Mouse (Mus musculus) midbrain, embryonic 11.5 days (tissue): ENCODE measurements at regions not wholly inside any gene's neighbourhood (a gene's known extent, or its start where the extent isn't known, plus 50 kb on each side); places are given as distances from the start of the nearest gene placed in this dataset.

Source experiments
- ATAC-seq: fragments of 200-750 bp; cut with Nextera tagmentation; 2 replicates; pipeline ENCODE4 v1.8.0; 2017; ENCODE audit warnings: moderate TSS enrichment, moderate library complexity; ENCODE audit not compliant: low FRiP score
- DNase-seq: peaks from one replicate; pipeline ENCODE4 v3.0.0; 2015; ENCODE audit warnings: low spot score; ENCODE audit errors: missing footprints
- H3K27ac ChIP-seq: fragments of 300-500 bp; sonication (generic); 2 replicates; pipeline ENCODE4 v1.5.1; 2014; ENCODE audit warnings: low read depth, low read length
- H3K27me3 ChIP-seq: fragments of 300-500 bp; sonication (generic); 2 replicates; pipeline ENCODE4 v1.6.1; 2014; ENCODE audit warnings: mild to moderate bottlenecking, low read length, moderate library complexity, mixed read lengths; ENCODE audit not compliant: control insufficient read depth, insufficient read depth
- H3K36me3 ChIP-seq: fragments of 300-500 bp; sonication (generic); 2 replicates; pipeline ENCODE4 v1.6.1; 2014; ENCODE audit warnings: mild to moderate bottlenecking, low read length, moderate library complexity, mixed read lengths; ENCODE audit not compliant: control insufficient read depth, insufficient read depth
- H3K4me1 ChIP-seq: fragments of 300-500 bp; sonication (generic); 2 replicates; pipeline ENCODE4 v1.6.1; 2014; ENCODE audit warnings: low read length; ENCODE audit not compliant: control insufficient read depth, insufficient read depth
- H3K4me2 ChIP-seq: fragments of 300-500 bp; sonication (generic); 2 replicates; pipeline ENCODE4 v1.6.1; 2014; ENCODE audit warnings: mild to moderate bottlenecking, moderate library complexity
- H3K4me3 ChIP-seq: fragments of 300-500 bp; sonication (generic); 2 replicates; pipeline ENCODE4 v1.5.1; 2014; ENCODE audit warnings: low read depth, low read length
- H3K9ac ChIP-seq: fragments of 300-500 bp; sonication (generic); 2 replicates; pipeline ENCODE4 v1.6.1; 2014; ENCODE audit warnings: low read length
- H3K9me3 ChIP-seq: fragments of 300-500 bp; sonication (generic); 2 replicates; pipeline ENCODE4 v1.6.1; 2016; ENCODE audit warnings: low read length; ENCODE audit not compliant: control insufficient read depth
- WGBS: fragments of 180-500 bp; shearing (Covaris S2); extraction: QIAGEN DNeasy Blood & Tissue Kit; methylation state at CpG from one replicate; pipeline ENCODE4 v1.1.7; 2014; 5-methylcytosine and 5-hydroxymethylcytosine counted together

DNA sequence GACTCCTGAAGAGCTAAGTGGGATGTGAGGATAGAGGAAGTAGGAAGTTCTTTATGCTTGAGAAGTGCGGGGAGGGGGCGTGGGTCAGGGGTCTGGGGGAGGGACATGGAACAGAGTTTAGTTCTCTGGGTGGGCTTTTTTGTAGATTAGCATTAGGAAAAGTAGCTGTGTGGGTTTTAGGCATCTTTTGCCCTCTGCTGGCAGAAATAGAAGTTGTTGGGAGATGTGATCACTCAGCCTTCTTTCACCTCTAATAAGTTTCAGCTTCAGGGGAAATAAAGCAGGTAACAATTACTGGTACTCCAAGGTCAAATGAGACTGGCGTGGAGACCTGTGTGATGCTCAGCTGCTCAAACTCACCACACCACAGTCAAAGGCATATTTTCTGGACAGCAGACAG is 672.5 kb upstream of the 2610301B20Rik start:
- H3K36me3 ChIP-seq, result no peaks in the 10 kb centered on the region
- ATAC-seq (0 out of 2 replicates have a peak, but pooled peaks have one; percentile 48), DNase-seq (no peak)
- H3K27ac ChIP-seq, result no peak overlapping the region
- WGBS, result 60% methylated on average over 3 of the region's 3 CpGs
- no peaks in the 10 kb centered on the region for H3K4me1 ChIP-seq
- H3K9ac ChIP-seq, result no peak overlapping the region
- no peaks in the 10 kb centered on the region for H3K27me3 ChIP-seq
- no peaks in the 10 kb centered on the region for H3K9me3 ChIP-seq
- H3K4me3 ChIP-seq, result no peak overlapping the region
- no peak overlapping the region for H3K4me2 ChIP-seq

DNA sequence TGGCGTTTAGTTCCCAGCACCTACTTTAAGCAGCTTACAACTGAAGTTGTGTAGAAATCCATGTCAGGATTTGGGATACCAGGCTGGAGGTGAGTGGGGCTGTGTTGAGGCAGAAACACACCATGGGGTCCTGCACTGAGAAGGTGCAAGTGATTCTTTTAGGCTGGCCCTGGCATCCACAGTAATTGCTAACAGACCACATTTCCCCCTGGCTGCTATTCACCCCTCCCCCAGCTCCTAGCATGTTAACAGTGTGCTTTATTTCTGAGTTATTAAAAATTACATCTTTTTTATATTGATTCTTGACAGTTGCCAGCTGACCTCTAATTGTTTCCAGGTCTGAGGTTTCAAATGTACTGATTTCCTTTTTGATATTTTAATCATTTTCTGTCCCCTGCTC is 670.1 kb upstream of the 2610301B20Rik start:
- no peak for ATAC-seq
- WGBS, result 92% methylated on average over 1 of the region's 1 CpGs
- DNase-seq, result no peak

DNA sequence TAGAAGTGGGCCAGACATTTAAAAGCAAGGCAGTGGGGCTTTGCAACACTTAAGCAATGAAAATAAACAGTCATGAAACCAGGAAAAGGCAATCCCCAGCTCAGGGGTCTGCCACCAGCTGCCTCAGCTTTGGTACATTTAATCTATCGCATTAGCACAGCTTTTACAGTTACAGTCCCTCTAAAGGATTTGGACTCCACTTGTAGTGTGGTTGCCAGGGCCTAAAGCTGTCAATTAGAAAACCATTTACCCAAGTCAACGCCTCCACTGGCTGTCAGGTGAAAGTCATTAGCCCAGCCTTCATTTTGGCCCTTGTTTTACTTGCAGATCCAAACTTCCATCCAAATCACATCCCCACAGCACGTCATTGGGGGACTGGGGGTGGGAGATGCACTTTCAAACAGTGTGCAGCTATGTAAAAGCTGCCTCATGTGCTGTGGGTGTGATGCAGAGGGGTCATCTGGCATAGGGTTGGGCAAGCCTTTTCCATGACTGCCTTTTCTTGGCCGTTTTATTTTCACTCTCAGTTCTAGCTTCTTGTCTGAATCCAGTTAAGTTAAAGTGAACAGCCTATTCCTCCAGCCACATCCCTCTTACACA is 664.9 kb upstream of the 2610301B20Rik start:
- no peaks in the 10 kb centered on the region for H3K27me3 ChIP-seq
- H3K27ac ChIP-seq, result no peak overlapping the region
- H3K9ac ChIP-seq, result no peak overlapping the region
- no peaks in the 10 kb centered on the region for H3K36me3 ChIP-seq
- no peak overlapping the region for H3K4me3 ChIP-seq
- H3K9me3 ChIP-seq, result no peaks in the 10 kb centered on the region
- DNase-seq (no peak), ATAC-seq (no peak)
- H3K4me2 ChIP-seq, result no peak overlapping the region
- no peaks in the 10 kb centered on the region for H3K4me1 ChIP-seq
- 68% methylated on average over 4 of the region's 4 CpGs for WGBS

More for the DNA sequence above, 670.1 kb upstream of the 2610301B20Rik start:
- Histone ChIP-seq H3K4me1 (no peaks in the 10 kb centered on the region), H3K4me2 (no peak overlapping the region), H3K9ac (no peak overlapping the region), H3K27me3 (no peaks in the 10 kb centered on the region), H3K4me3 (no peak overlapping the region), H3K9me3 (no peaks in the 10 kb centered on the region), H3K27ac (no peak overlapping the region), H3K36me3 (no peaks in the 10 kb centered on the region)

DNA sequence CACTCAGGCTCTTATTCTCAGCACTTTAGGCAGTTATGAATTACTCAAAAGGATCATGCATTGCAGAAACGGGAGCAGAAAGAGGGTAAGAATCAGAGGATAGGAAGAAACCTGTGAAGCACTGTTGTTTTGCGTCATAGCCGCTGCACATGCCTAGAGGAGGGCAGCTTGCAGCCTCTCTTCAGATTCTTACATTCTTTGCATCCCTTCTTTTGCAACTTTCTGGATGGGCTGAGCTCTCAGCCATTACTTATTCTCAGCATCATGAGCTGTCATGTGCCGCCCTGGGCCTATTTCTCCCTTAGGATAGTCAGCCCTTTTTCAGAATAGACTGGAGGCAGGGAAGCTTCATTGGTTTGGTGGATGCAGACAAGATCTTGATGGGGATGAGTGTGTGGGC is 663.0 kb upstream of the 2610301B20Rik start:
- Histone ChIP-seq H3K4me1 (no peaks in the 10 kb centered on the region), H3K27ac (no peak overlapping the region), H3K4me2 (no peak overlapping the region), H3K9me3 (no peaks in the 10 kb centered on the region), H3K9ac (no peak overlapping the region), H3K27me3 (no peaks in the 10 kb centered on the region), H3K4me3 (no peak overlapping the region), H3K36me3 (no peaks in the 10 kb centered on the region)
- WGBS, result 91% methylated on average over 4 of the region's 4 CpGs
- DNase-seq (no peak), ATAC-seq (no peak)

DNA sequence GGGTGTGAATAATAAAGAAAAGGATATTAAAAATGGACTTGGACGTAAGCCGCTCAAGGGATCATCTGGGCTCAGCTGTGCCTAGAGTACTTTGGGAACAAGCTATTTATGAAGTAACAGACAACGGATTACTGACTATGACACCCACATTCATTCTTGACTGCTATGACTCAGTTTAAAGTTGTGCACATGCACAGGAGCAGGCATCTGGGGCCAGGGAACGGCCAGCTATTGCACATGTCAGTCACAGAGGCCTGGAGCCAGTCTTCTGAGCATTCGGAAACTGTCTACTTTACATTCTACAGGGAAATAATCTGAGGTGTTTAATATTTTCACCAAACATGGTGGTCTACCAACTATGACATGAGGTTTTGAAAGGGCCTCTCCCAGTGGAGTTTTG is 639.0 kb upstream of the 2610301B20Rik start:
- Histone ChIP-seq H3K9ac (no peak overlapping the region), H3K27ac (no peak overlapping the region), H3K4me3 (no peak overlapping the region), H3K4me2 (no peak overlapping the region), H3K9me3 (no peaks in the 10 kb centered on the region), H3K27me3 (no peaks in the 10 kb centered on the region), H3K4me1 (no peaks in the 10 kb centered on the region), H3K36me3 (no peaks in the 10 kb centered on the region)
- ATAC-seq (no peak), DNase-seq (no peak)
- whole genome bisulfite sequencing, result 91% methylated on average over 5 of the region's 5 CpGs

DNA sequence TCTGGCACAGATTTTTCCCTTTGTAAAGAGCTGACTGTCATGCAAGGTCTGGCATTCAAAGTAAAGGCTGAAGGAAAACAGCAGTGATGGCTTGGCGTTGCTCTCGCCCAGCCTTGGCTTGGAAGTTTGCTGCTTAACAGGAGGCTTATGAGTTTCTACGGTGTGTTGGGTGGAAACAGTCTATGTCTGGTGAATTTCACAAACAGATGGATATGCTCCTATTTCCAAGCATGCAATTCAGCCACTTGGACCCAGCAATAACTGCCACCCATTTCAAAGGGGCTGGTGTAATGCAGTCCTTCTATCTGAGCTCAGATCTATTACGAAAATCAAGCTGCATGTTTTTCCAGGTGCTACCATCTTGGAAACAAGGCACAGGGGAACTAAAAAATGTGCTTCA is 632.2 kb upstream of the 2610301B20Rik start:
- no peaks in the 10 kb centered on the region for H3K27me3 ChIP-seq
- H3K4me2 ChIP-seq, result no peak overlapping the region
- no peaks in the 10 kb centered on the region for H3K9me3 ChIP-seq
- no peak overlapping the region for H3K4me3 ChIP-seq
- no peaks in the 10 kb centered on the region for H3K36me3 ChIP-seq
- H3K4me1 ChIP-seq, result no peaks in the 10 kb centered on the region
- WGBS, result 92% methylated on average over 4 of the region's 4 CpGs
- ATAC-seq, result no peak
- H3K9ac ChIP-seq, result no peak overlapping the region
- no peak overlapping the region for H3K27ac ChIP-seq
- no peak for DNase-seq

DNA sequence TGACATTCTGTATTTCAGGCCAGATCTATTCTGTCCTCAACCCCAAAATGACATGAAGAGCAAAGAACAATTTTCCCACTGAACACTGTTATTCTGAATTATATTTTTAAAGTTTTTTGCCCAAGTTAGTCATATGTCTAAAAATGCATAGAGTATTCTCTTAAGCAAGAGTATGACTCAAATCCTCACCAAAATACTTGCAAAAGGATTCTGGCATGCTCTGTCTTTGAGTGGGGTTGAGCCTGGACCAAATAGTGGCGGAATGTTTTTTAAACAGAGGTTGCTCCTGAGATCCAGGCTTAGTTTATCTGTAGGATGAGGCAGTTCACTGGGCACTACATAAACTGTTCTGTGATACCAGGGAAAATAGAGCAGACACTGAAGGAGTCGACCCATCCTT is 631.4 kb upstream of the 2610301B20Rik start:
- Histone ChIP-seq H3K36me3 (no peaks in the 10 kb centered on the region), H3K27me3 (no peaks in the 10 kb centered on the region), H3K4me2 (no peak overlapping the region), H3K4me1 (no peaks in the 10 kb centered on the region), H3K4me3 (no peak overlapping the region), H3K9ac (no peak overlapping the region), H3K9me3 (no peaks in the 10 kb centered on the region), H3K27ac (no peak overlapping the region)
- 87% methylated on average over 2 of the region's 2 CpGs for WGBS
- DNase-seq (no peak), ATAC-seq (no peak)

DNA sequence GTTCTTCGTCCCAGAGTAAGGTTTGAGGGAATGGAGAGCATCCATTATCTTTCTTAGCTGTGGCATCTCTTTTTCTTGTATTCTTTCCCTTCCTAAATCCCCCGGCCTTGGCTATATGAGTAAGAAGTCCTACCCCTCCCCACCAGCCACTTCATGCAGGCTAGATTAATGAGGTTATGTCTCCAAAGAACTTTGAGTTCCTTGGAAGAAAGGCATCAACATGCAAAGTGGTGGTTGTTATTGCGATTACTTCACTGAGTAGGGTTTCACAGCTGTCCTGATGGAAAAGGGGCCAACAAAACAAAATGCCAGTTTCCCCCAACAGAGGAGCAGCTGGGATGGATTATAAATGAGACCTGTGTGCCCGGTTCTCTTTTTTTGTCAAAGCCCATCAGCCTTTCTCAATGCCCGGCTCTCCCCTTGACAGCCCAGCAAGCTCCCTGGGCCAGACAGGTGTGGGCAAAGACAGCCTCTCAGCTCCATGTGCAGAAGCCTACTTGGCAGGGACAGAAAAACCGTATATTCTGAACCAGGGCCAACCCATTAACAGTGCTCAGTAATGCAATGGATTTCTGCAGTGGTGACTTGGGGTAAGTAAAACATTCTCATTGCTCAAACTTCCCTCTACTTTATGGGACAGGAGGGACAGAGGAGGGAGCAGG is 620.1 kb upstream of the 2610301B20Rik start:
- Histone ChIP-seq H3K9me3 (no peaks in the 10 kb centered on the region), H3K36me3 (no peaks in the 10 kb centered on the region), H3K27ac (no peak overlapping the region), H3K4me2 (no peak overlapping the region), H3K9ac (no peak overlapping the region), H3K27me3 (no peaks in the 10 kb centered on the region), H3K4me3 (no peak overlapping the region), H3K4me1 (no peaks in the 10 kb centered on the region)
- WGBS, result 80% methylated on average over 6 of the region's 6 CpGs
- DNase-seq, result no peak
- no peak for ATAC-seq

DNA sequence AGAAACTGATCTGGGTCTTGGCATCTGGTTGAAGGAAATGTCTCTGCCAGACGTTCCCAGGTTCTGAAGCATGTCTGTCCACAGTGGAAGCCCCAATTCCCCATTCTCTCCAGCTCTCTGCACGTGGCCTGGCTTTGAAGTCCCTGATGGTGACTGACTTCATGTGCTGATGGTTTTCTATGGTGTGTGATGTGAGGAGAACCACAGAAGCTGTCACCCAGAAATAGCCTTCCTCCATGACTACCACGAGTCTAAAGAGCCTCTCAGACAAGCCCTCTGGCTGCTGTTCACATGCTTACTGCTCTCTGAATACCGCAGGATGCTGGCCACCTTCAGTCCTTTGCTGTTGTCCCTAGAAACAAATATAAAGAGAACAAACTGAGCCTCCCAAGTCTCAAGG is 616.8 kb upstream of the 2610301B20Rik start:
- 76% methylated on average over 4 of the region's 4 CpGs for WGBS
- DNase-seq (no peak), ATAC-seq (no peak)
- no peaks in the 10 kb centered on the region for H3K27me3 ChIP-seq
- no peak overlapping the region for H3K4me3 ChIP-seq
- H3K9ac ChIP-seq, result no peak overlapping the region
- H3K36me3 ChIP-seq, result no peaks in the 10 kb centered on the region
- no peak overlapping the region for H3K4me2 ChIP-seq
- H3K4me1 ChIP-seq, result no peaks in the 10 kb centered on the region
- no peaks in the 10 kb centered on the region for H3K9me3 ChIP-seq
- no peak overlapping the region for H3K27ac ChIP-seq
